29 mouse cellular contexts compared by ENCODE assay signal in the genomic region with DNA sequence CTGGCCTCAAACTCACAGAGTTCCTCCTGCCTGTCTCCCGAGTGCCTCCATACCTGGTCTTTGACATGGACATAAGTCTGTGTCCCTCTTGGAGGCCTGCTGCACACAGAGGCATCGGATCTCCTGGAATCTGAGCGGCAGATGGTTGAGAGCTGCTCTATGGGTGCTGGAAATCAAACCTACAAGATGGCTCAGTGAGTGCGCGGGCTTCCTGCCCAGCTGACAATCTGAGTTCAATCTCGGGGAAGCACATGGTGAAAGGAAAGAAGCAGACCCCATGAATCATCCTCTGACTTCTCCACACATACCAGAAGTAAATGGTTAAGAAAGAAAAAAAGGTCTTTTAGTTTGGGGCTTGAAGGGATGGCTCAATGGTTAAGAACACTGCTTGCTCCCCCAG. TPM values are rescaled to one million over a fixed set of nuclear protein-coding genes. Genes with fewer than 3 reads are reported as not detected.
"Had no signal": no experiment of that assay in that cellular context is flagged by ENCODE, and none has a peak within 500 bp of the region (broad histone marks: within the 10 kb centered on the region; RNA-seq: fewer than 3 reads in every experiment).

No protein-coding gene starts in this region.

- H3K27ac ChIP-seq: heart, adult 2 months; heart, embryonic 13.5 days; heart, embryonic 15.5 days; hindbrain, embryonic 13.5 days; hindbrain, embryonic 15.5 days; hindbrain, postnatal 0 days; kidney, embryonic 15.5 days; limb, embryonic 13.5 days; limb, embryonic 15.5 days had no signal

- H3K36me3 ChIP-seq: heart, embryonic 13.5 days; heart, embryonic 15.5 days; hindbrain, embryonic 13.5 days; hindbrain, embryonic 15.5 days; kidney, embryonic 15.5 days; limb, embryonic 13.5 days; limb, embryonic 15.5 days had no signal

- H3K9me3 ChIP-seq: heart, embryonic 13.5 days; heart, embryonic 15.5 days; hindbrain, embryonic 13.5 days; hindbrain, embryonic 15.5 days; kidney, embryonic 15.5 days; limb, embryonic 13.5 days; limb, embryonic 15.5 days had no signal

- H3K4me3 ChIP-seq: heart, adult 2 months; heart, embryonic 13.5 days; heart, embryonic 15.5 days; hindbrain, embryonic 13.5 days; hindbrain, embryonic 15.5 days; kidney, embryonic 15.5 days; limb, embryonic 13.5 days; limb, embryonic 15.5 days had no signal

- DNase-seq: gastrocnemius, postnatal 14 days; gastrocnemius, postnatal 36 days; heart, adult 11 months; heart, adult 2 months; heart, postnatal 14 days; heart, postnatal 36 days; kidney, adult 11 months; kidney, adult 2 months; kidney, adult 9 months; kidney, postnatal 36 days; layer of hippocampus, adult 9-11 months; layer of hippocampus, postnatal 36 days; left cerebral cortex, postnatal 4 days had no signal

- H3K27me3 ChIP-seq: heart, embryonic 15.5 days; hindbrain, embryonic 13.5 days; hindbrain, embryonic 15.5 days; kidney, embryonic 15.5 days; limb, embryonic 15.5 days had no signal

- ATAC-seq: hindbrain, postnatal 0 days; intestine, embryonic 16.5 days had no signal

- H3K4me1 ChIP-seq: heart, embryonic 15.5 days; hindbrain, embryonic 13.5 days; hindbrain, embryonic 15.5 days; kidney, embryonic 15.5 days; limb, embryonic 15.5 days had no signal

- H3K4me2 ChIP-seq: heart, embryonic 11.5 days; heart, embryonic 13.5 days; heart, embryonic 15.5 days; hindbrain, embryonic 13.5 days; hindbrain, embryonic 15.5 days; kidney, embryonic 15.5 days; limb, embryonic 13.5 days; limb, embryonic 15.5 days had no signal

- H3K9ac ChIP-seq: heart, embryonic 13.5 days; heart, embryonic 15.5 days; hindbrain, embryonic 13.5 days; hindbrain, embryonic 15.5 days; kidney, embryonic 15.5 days; limb, embryonic 13.5 days; limb, embryonic 15.5 days had no signal

RNA-seq across cellular contexts. Expression of a gene that starts 2.8 kb away (rescaled TPM):
- polyA plus RNA-seq: heart, embryonic 11.5 days; heart, embryonic 13.5 days; heart, postnatal 0 days; hindbrain, embryonic 11.5 days; hindbrain, embryonic 13.5 days; hindbrain, embryonic 15.5 days; intestine, embryonic 14.5 days; intestine, embryonic 16.5 days; limb, embryonic 11.5 days; limb, embryonic 13.5 days; limb, embryonic 15.5 days had no signal

RNA-seq across cellular contexts. Expression of a gene that starts 45.0 kb away (rescaled TPM):
- polyA plus RNA-seq: gonadal fat pad, adult 2 months; heart, adult 2 months; heart, embryonic 15.5 days; heart, postnatal 0 days; hindbrain, embryonic 11.5 days; hindbrain, embryonic 13.5 days; hindbrain, embryonic 15.5 days; hindbrain, postnatal 0 days; intestine, embryonic 14.5 days; intestine, embryonic 16.5 days; kidney, adult 2 months; kidney, embryonic 15.5 days; large intestine, adult 2 months; limb, embryonic 11.5 days; limb, embryonic 13.5 days; limb, embryonic 15.5 days had no signal
